Mouse (Mus musculus) gastrocnemius, postnatal 36 days (tissue): ENCODE measurements around the gene Ppp1ca. TPM values are rescaled to one million over a fixed set of nuclear protein-coding genes. Genes with fewer than 3 reads are reported as not detected.
A peak's percentile ranks its signal among the peaks of the same experiment; 100 is the strongest.

Experiments used
- DNase-seq, 2 experiments: peaks; one replicate each; pipeline ENCODE4 v3.0.0; 2022
- intact Hi-C: fragments of 180-260 bp; cut with DNase I; formaldehyde crosslinking; loops from one replicate; pipeline ENCODE4 v1.15.1; 2025
- long read RNA-seq, 2 experiments: library from polyadenylated mRNA; stranded (forward); transcript quantifications; one replicate each; pipeline ENCODE4 v2.0.0; 2021
- total RNA-seq, 2 experiments: library from RNA; stranded (reverse); gene quantifications; 2 replicates each; pipeline ENCODE4 v1.2.3; 2021

Gene Ppp1ca
- 100 to 1,000 TPM; 196 to 211 TPM for total RNA-seq
- long read RNA-seq, experiment 1, transcript Ppp1ca-201 (7 exons, 1,473 nt), result major isoform, 231 of 281 reads
- long read RNA-seq, experiment 1, partial matches to known transcripts, result 45 of 281 reads
- long read RNA-seq, experiment 1, other reads (novel, unspliced or antisense), result 5 of 281 reads
- long read RNA-seq, experiment 2, transcript Ppp1ca-201 (7 exons, 1,473 nt), result major isoform, 352 of 431 reads
- long read RNA-seq, experiment 2, partial matches to known transcripts, result 70 of 431 reads
- long read RNA-seq, experiment 2, other reads (novel, unspliced or antisense), result 9 of 431 reads

DNA sequence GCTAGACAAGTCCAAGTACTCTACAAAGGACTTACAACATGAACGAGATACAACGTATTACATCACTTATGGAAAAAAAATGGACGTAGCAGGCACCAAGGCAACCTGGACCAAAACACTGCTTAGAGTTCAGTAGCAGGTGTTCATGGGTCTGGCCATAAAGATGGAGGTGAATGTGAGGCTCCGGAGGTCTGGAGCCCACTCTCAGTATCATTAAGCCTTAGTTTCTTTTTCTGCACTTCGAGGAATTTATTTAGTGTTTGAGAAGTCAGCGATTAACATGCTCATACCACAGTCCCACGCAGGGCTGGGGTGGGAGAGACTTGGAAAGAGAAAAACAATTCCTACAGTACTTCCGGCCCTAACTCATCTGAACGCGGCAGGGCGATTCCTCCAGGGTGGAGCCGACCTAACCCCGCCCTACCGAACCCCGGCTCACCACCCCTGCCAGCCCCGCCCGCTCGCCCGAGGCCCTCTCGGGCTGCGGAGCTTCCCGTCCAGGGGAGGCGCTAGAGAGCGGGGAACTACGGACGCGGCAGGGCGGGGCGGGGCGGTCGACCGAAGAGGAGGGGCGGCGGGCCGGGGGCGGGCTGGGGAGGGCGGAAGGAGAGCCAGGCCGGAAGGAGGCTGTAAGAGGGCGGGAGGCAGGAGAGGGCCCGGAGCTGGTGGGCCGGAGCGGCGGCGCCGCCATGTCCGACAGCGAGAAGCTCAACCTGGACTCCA lies at the start of gene Ppp1ca:
Gene Ppp1ca, plus strand, starts transcription at position 538 of the 723 bp plus-strand sequence.
- intact Hi-C loops, result loop anchor here (1.0 kb wide), 1 partner anchor 22 kb away; no protein-coding TSS in a partner anchor
- DNase-seq, result peak; percentile 91 to 97

DNA sequence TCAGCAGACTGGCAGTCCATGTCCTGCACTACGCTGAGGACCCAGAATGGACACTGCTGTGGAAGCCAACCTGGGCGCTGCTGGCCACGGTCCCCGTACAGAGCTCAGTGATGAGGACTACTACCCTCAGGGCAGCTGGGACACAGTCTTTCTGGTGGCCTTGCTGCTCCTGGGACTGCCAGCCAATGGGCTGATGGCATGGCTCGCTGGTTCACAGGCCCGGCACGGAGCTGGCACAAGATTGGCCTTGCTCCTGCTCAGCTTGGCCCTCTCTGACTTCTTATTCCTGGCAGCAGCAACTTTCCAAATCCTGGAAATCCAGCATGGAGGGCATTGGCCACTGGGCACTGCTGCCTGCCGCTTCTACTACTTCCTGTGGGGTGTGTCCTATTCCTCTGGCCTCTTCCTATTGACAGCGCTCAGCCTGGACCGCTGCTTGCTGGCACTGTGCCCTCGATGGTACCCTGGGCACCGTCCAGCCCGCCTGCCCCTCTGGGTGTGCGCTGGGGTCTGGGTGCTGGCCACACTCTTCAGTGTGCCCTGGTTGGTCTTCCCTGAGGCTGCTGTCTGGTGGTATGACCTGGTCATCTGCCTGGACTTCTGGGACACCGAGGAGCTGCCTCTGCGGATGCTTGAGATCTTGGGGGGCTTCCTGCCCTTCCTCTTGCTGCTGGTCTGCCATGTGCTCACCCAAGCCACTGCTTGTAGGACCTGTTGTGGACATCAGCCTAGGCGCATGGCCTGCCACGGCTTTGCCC lies 49.3 kb upstream of the Ppp1ca start:
- no peak for DNase-seq
- intact Hi-C loops, result no loop called here

DNA sequence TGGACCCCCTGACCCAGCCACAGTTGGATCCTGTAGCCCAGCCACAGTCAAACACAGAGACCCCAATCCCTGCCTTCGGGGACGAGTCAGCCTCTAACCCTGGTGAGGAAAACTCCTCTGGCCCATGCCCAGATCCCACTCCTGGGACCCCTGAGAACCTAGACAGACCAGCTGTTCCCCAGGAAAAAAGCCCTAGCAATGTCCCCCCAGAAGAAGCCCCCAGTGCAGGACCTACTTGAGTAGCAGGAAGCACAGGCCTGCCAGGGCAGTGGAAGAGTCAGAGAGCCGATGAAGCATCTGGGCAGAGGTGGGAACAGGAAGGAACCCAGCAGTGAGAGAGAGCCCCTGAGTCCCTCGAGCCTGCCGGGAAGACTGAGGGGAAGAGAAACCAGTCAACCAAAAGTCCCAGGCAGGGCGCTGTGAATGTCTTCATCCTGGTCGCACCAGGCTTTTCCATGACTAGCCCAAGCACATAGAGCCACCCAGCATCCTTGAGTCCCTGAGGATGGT lies 48.1 kb upstream of the Ppp1ca start, which contains the start of gene Cabp4:
Gene Cabp4, minus strand, starts transcription at position 275 of the 510 bp plus-strand sequence.
- intact Hi-C loops, result no loop called here
- DNase-seq, result no peak

DNA sequence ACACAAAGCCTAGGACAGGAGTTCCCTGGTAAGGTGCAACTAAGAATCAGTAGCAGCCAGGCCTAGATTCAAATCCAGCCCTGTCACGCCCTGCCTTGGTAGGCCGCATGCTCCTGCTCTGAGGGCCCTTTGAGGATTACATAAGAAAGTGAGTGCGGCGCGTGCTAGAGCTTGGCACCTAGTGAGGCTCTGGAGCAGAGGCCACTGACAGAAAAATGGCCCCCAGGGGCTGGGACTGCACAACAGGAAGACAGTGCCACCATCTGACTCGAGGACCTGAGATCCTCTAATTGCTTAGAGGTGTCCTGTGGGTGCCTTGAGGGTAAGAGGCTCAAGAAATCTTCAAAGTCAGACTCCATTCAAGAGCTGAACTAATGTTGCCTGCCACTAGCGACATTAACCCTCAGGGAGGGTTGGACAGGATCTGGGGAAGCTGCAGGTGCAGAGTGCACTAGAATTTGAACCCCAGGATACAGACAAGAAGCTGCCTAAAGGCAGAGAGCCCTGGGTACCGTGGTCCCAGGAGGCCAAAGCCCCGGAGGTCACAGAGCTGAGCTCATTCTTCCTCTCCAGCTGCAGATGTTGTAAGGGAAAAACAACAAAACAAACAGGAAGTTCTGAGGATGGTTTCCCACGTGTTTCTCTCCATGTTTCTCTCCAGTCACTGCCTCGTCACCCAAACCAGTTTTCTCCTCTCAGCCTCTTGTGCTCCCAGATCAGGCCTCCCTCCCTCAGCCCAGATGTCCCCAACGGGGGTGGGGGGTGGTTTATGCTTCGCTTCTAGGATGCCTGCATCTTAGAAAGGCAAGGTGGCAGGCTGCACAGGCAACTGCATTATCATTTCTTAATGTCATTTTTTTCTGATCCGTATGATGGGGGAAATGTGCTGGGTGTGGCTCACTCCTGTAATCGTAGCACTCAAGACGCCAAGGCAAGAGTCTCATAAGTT lies 47.0 kb upstream of the Ppp1ca start:
- intact Hi-C loops, result no loop called here
- DNase-seq, result no peak

DNA sequence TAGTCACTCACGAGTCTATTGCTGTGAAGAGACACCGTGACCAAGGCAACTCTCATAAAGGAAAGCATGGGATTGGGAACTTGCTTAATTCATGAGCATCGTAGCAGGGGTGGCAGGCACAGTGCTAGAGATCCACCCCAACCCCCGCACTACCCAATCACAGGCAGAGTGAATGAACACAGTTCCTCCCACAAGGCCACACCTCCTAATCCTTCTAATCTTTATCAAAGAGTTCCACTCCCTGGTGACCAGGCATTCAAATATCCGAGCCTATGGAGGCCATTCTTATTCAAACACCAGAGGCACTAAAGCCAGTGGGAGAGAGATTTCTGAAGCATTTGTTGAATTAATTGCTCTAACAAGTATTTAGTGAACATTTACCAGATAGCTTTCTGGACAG lies 45.9 kb upstream of the Ppp1ca start:
- intact Hi-C loops, result no loop called here

DNA sequence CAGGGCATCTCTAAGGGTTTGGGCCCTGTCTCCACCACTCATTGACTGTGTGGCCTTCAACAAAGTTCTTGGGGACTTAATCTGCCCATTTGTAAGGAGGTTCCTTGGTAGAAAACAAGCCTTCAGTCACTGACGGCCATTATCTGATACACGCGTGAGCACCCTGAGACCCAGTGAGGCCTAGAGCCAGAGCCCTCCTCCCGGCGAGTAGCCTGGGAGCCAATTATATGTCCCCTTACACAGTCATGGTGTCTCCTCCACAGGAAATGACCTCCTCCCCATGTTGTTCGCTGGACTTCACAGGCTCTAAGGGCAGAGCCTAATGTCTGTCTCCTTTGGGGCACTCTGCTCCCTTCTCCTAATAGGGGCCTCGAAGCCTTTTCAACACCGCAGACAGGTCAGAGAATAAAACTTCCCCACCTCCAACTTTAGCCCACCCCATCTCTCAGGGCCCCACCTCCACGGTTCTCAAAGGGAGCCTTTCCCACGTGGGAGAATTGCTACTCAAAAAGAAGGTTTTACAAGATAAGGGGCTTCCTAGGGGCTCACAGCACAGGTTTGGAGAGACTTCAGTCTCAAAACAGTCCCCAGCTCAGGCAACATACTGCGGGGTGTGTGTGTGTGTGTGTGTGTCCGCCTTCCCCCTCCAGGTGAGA lies 45.4 kb upstream of the Ppp1ca start:
- intact Hi-C loops, result no loop called here
- DNase-seq, result no peak

More for the DNA sequence above, 45.9 kb upstream of the Ppp1ca start:
- DNase-seq, result no peak

DNA sequence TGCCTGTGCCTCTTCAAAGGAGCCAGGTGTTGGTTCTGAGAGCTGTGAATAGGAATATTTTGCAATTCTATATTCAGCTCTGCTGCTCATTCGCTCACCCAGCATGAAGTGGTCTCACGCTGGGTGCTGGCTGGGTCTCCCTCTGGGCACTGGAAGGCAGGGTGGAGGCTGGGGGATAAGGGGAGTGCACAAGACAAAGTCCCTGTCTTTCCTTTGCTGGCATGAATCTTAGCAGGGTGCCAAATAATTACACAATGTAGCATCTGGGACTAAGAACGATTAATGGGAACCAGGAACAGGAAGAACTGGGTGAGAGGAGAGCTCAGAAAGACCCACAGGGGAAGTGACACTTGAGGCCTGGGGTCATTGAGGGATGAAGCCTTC lies 44.9 kb upstream of the Ppp1ca start:
- intact Hi-C loops, result no loop called here

DNA sequence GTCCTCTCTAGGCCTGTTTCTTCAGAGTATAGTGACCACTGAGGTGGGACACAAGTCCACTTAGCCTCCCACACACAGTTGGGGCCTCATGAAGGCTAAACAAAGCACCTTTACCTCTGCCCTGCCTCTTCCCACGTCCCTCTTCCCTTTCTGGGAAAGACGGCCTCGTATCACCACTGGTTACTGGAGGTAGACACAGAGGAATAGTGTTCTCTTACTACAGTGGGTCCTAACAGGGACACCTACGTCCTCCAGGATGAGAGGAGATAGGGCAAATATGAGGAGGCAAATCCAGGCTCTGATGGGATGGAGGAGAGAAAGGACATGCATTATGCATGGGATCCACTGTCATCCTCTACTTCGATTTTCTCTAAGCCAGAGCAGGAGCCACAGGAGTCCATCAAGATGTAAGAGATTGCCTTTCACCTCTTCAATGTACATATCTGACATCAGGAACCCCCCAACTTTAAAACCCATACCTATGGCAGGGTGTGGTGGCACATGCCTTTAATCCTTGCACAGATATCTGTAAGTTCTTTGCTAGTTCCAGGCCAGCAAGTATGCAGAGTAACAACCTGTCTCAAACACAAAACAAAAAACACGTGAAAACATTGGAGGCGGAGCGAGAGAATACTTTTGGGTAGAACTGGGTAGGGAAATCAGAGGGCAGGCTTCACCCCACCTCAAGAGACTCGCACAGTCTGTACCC lies 43.9 kb upstream of the Ppp1ca start:
- intact Hi-C loops, result no loop called here
- no peak for DNase-seq

More for the DNA sequence above, 44.9 kb upstream of the Ppp1ca start:
- no peak for DNase-seq

DNA sequence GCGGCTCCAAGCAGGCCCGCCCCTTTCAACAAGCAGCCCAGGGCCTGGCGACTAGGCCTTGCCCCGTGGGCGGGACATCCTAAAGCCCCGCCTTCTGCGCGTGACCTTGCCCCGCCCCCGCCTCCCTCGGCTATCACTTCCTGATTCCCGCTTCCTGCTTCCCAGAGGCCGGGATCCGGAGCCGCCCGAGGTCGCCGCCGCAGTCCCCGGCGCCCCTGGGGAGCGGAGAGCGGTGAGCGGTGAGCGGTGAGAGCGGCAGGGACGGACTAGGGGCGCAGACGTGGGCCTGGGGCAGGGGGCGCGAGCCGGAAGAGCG lies 43.4 kb upstream of the Ppp1ca start, which contains the start of gene Coro1b:
Gene Coro1b, plus strand, starts transcription at position 129 of the 316 bp plus-strand sequence.
- intact Hi-C loops, result no loop called here
- peak; percentile 97 to 98 for DNase-seq

DNA sequence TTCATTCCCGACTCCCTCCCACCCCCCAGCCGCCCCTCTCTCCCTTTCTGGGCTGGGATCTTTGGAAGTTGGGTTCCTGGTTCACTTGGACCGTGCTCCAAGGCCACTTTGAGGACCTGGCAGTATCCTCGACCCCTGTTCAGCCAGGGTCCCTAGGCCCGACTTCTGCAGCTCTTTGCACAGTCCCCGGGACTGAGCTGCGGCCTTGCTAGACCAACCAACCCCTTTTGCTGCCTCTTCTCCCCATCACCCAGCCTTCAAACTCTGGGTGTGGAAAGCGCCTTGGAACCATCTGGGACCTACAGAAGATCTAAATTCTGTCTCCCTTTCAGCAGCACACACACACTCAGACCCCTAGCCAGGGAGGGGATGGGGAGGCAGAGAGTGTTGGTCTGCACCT lies 43.0 kb upstream of the Ppp1ca start:
- intact Hi-C loops, result no loop called here
- DNase-seq, result no peak

DNA sequence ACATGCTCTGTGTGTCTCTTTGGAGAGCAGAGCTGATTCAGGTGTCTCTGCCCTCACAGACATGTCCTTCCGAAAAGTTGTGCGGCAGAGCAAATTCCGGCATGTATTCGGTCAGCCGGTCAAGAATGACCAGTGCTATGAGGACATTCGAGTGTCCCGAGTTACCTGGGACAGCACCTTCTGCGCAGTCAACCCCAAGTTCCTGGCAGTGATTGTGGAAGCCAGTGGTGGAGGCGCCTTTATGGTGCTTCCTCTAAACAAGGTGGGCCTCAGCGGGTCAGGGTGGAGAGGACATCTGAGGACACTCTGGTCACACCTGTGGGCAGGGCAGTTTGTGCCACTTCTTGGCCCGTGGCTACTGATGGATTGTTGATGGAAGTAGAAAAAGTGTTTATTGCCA lies 42.6 kb upstream of the Ppp1ca start:
- no peak for DNase-seq
- intact Hi-C loops, result no loop called here

DNA sequence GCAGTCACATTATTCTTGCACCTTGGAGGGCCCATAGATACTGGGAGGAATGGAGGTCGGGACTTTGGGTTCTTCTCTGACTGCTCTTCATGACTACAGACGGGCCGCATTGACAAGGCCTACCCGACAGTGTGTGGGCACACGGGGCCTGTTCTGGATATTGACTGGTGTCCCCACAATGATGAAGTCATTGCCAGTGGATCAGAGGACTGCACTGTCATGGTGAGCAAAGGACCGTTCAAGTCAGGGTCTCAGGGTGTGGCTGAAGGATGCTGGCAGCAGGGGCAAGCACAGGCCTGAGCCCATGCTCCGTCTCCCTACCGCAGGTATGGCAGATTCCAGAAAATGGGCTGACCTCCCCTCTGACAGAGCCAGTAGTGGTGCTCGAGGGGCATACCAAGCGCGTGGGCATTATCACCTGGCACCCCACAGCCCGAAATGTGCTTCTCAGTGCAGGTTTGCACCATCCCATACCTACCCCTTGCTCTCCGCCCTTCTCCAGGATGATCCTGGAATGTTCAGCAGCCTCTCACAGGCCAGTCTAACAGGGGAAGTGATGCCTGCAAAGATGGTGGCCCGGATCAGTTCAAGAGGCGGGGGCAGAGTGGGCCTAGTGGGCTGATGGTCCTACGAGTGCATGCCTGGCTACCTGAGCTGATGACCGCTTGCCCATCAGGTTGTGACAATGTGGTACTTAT lies 42.0 kb upstream of the Ppp1ca start:
- intact Hi-C loops, result no loop called here
- DNase-seq, result no peak

DNA sequence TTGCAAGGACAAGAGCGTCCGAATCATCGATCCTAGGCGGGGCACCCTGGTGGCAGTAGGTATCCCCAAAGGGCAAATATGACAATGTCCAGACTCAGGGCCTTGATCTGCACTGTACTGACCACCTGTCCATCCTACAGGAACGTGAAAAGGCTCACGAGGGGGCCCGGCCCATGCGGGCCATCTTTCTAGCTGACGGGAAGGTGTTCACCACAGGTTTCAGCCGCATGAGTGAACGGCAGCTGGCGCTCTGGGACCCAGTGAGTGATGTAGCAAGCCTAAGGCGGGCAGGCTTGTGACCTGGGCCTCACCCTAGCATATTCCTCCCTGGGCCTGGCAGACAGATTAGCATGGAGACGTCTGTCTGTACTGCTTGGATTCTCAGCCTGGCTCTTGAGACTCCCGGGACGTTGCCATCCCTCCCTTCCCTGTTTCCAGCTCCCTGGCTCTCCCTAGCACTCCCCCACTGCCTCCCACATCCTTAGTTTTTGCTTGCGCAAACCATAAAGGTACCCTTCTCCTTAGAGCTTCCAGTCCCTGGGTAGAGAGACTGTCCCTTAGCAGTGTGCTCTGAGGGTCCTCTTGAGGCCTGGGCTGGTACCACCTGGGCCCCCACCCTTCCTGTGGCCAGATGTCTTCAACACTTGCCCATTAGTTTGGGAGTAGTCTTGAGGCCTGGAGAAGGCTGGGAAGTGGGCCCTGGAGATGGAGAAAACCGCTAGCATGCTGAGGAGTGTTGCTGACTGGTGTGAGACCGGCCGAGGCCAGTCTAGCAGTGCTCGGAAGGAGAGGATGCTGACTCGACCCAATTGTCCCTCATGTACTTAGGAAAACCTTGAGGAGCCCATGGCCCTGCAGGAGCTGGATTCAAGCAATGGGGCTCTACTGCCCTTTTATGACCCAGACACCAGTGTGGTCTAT lies 41.0 kb upstream of the Ppp1ca start:
- no peak for DNase-seq
- intact Hi-C loops, result no loop called here

DNA sequence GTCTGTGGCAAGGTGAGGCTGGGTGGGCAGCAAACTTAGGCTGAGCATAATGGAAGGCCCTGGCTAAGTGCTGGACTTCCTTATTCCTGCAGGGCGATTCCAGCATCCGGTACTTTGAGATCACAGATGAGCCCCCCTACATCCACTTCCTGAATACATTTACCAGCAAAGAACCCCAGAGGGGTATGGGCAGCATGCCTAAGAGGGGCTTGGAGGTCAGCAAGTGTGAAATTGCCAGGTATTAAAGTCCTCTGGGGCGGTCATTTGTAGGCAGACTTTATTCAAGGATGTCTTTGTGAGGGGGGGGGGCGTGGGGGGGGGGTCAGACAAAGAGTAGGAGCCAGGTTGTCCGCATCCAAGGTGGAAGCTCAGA lies 40.4 kb upstream of the Ppp1ca start:
- intact Hi-C loops, result no loop called here
- DNase-seq, result no peak

DNA sequence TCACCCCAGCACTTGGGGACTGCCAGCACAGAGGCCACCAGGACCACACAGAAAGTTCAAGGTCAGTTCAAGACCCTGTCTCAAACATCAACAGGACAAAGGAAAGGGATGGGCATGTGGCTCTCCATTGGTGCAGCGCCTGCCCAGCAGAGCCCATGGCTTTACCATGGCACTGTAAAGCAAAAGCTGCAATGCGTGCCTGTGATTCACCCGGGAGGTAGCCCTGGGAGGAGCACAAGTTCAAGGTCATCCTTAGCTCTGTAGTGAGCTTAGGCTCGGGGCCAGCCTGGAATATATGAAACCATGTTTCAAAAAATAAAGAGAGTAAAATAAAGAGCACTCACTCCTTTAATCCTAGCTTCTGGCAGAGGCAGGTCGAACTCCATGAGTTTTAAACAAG lies 40.0 kb upstream of the Ppp1ca start:
- no peak for DNase-seq
- intact Hi-C loops, result no loop called here

DNA sequence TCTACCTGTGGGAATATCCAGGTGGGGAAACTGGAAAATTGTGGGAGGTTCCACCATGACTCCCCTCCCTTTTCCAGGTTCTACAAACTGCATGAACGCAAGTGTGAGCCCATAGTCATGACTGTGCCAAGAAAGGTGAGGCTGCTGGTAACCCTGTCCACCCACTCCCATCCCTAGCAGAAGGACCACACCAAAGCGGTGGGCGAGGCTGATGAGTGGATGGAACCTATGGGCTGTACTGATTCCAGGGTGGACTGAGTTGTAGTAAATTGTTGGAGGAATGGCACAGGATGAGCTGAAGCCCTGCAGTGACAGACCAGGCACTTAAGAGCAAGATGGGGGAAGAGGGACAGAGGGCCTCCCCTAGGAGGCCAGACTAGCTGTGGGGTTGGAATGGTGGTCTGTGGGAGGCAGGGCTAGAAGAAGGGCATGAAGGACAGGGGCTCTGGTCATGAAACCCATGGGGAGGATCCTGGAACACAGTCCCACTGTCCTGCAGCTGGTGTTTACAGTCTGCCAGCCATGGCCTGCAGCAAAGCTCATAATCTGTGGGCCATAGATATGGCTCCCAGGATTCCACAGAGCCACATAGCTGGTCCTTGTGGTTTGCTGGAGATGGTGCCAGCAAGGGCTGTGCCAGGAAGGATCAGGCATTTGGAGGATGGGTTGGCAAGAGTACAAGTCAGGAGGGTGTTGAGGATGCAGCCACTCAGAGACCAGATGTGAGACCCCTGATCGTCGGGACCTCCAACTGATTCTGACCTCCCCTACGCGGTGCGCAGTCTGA lies 39.2 kb upstream of the Ppp1ca start:
- intact Hi-C loops, result no loop called here
- DNase-seq, result no peak
